Mouse (Mus musculus): Measurements from ENCODE around the gene Prcd. TPM values are rescaled to one million over a fixed set of nuclear protein-coding genes. Genes with fewer than 3 reads are reported as not detected.

The Prcd gene
- polyA plus RNA-seq, 1 experiment from 2014 or later: 0.63 TPM

DNA sequence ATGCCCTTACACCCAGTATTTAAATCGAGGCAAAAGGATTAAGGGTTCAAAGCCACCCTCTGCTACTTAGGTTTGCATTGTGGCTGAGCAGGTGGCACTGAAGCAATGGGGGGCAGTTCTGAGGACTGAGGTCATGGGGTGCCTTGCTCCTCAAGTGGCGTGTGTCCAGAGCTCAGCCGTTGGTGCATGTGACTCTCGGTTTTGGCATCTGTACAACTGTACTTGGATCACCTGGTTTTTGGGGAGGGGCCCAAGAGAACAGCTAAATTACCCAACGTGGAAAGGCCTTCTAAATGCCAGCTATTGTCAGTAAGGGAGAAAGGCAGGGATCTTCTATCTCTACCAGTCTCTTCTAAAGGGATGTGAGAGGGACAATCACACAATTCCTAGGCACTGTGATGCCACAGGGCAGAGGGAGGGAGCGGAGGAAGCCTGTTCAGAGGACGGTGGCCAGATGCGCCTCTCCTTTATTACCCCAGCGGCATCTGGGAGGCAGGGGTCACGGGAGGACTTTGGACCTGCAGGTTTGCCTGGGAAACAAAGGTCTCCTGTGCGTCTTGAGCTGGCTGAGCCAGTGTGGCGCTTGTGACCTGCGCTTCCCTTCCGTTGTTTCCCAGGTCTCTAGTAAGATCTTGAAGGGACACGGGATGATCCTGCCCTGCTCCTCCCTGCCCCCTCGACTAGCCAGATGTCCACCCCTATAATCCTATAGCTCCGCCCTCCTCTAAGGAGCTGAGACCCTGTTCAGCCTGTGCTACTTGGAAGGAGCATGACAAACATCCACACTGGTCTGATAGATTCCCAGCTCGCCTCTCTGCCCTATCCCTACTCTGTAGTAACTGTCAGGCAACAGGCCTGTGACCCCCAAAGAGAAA, 37.6 kb downstream of the Prcd start:
- Histone ChIP-seq H3K4me2 (replicated peaks) (no peak overlapping the region), H3K27me3 (peaks cover 32% of the 10 kb centered on the region), H3K36me3 (no peaks in the 10 kb centered on the region), H3K4me1 (peaks cover 13% of the 10 kb centered on the region), H3K4me3 (no peak overlapping the region), H3K9me3 (no peaks in the 10 kb centered on the region), H3K9ac (replicated peaks) (no peak overlapping the region; the same call in 1 of the 2 replicates), H3K27ac (replicated peaks) (no peak overlapping the region)
- no peak for ATAC-seq (ENCODE audit: low FRiP score, low read depth)
- 39% methylated on average over 18 of the region's 18 CpGs for WGBS

DNA sequence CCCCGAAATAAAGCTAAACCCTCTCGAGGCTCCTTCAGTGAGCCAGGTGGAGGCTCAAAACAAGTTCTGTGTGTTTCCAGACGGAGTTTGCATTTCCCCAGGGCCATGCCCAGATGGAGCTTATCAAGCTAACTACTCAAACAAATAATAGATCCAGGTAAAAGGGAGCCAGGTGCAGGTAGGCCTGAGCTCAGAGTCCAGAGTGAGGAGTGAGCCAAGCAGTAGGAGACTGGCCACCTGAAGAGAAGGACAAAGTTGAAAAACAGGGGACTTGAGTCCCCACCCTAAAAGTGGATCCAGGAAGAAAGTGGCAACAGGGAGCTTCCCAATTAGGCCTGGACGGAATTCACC, 40.5 kb downstream of the Prcd start:
- 41% methylated on average over 4 of the region's 4 CpGs for WGBS
- peak overlapping the region; percentile 63 for H3K4me2 ChIP-seq (replicated peaks)
- H3K4me3 ChIP-seq: peak overlapping the region; percentile 42
- peaks cover 43% of the 10 kb centered on the region for H3K27me3 ChIP-seq
- H3K9ac ChIP-seq (replicated peaks): no peak overlapping the region
- peaks cover 13% of the 10 kb centered on the region for H3K4me1 ChIP-seq
- H3K9me3 ChIP-seq: no peaks in the 10 kb centered on the region
- no peak overlapping the region for H3K27ac ChIP-seq (replicated peaks)
- H3K36me3 ChIP-seq: no peaks in the 10 kb centered on the region
- ATAC-seq (ENCODE audit: low FRiP score, low read depth): no peak

DNA sequence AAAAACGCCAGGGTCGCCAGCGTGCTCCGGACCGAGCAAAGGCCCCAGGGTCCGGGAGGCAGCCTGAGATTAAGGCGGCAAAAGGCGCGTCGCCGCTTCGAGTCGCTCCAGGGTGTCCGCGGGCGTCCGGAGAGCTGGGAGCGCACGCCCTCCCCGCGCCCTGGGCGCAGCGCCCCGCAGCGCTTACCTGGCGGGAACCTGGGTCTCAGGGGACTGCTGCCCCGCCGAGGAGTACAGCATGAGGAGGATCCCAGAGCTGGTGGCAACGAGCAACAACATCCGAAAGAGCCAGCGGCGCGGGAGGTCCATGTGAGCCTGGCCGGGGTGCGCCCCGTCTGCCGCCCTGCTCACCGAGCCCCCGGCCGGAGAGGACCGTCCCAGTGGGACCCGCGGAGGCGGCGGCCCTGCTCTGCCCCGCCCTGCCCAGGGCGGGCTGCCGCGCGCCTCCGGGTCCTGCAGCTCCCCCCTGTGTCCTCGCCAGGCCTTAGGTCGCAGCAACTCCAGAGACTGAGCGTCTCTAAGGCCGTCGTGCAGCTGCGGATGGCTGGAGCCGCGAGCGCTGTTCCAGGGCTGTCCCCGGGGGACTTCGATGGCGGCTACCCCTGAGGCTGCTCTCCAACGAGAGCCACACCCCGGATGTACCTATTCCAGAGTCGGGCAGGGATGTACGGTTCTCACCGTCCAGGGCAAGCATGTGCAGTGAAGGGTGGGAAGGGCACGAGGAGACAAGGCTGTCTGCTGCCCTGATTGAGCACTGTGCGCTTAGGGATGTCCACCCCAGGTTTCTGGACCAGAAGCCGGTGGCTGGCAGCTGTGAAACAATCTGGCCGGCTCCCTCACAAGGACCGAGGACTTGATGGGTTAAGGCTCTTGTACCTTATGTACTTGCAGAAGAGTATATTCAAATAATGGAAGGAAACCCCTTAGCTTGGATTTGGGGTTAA, 41.2 kb downstream of the Prcd start:
- no peaks in the 10 kb centered on the region for H3K36me3 ChIP-seq
- peaks cover 43% of the 10 kb centered on the region for H3K27me3 ChIP-seq
- no peaks in the 10 kb centered on the region for H3K9me3 ChIP-seq
- H3K27ac ChIP-seq (replicated peaks): no peak overlapping the region
- H3K4me1 ChIP-seq: peaks cover 13% of the 10 kb centered on the region
- H3K4me3 ChIP-seq: peak overlapping the region; percentile 42
- 2% methylated on average over 73 of the region's 73 CpGs for WGBS
- H3K4me2 ChIP-seq (replicated peaks): peak overlapping the region; percentile 63
- H3K9ac ChIP-seq (replicated peaks): peak overlapping the region; percentile 49; the same call in 1 of the 2 replicates
- ATAC-seq (ENCODE audit: low FRiP score, low read depth): no peak

DNA sequence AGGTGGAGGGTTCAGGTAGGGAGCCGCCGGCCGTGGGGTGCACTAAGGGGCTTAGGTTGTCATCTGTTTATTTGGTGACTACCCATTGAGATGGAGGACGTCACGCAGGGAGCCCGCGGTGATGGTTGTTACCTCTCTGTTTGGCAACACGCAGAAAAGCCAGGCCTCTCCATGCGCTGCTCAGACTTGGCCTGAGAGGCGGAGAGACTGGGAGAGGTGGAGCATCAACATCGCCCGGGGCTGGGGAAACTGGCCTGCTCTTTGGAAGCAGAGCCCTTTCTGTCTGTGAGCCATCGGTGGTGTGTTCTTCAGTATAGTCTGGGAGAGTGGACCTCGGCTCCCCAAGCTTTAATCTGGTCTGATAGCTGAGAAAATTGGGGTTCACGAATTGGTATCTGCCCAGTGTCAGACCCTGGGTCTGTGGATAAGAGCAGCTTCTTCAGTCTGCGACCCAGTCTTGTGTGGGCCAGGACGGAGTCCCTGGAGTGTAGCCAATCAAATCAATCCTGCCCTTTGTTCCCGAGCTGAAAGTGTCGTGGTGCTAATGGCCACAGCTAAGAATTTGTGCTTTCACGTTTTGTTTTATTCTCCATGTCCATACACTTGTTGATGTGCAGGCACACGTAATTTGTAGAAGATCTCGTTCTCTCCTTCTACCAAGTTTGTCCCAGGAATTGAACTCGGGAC, 42.0 kb downstream of the Prcd start:
- ATAC-seq (ENCODE audit: low FRiP score, low read depth): no peak
- peaks cover 13% of the 10 kb centered on the region for H3K4me1 ChIP-seq
- no peaks in the 10 kb centered on the region for H3K9me3 ChIP-seq
- H3K4me3 ChIP-seq: no peak overlapping the region
- no peak overlapping the region for H3K9ac ChIP-seq (replicated peaks)
- H3K27ac ChIP-seq (replicated peaks): no peak overlapping the region
- peaks cover 43% of the 10 kb centered on the region for H3K27me3 ChIP-seq
- WGBS: 22% methylated on average over 23 of the region's 23 CpGs
- no peak overlapping the region for H3K4me2 ChIP-seq (replicated peaks)
- no peaks in the 10 kb centered on the region for H3K36me3 ChIP-seq

DNA sequence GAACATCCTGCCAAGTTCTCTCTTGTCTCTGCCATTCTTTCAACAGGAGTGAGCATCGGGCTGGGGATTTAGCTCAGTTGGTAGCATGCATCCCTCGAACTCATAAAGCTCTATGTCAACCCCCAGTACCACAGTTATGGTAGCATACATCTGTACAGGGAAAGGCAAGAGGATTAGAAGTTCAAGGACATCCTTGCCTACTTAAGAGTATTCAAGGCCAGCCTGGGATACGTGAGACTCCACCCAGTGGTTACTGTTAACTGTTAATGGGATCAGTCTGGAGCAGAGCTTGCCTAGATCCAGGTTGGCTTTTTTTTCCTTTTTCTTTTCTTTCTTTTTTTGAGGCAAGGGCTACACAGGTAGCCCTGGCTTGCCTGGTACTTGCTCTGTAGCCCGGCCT, 43.1 kb downstream of the Prcd start:
- Histone ChIP-seq H3K36me3 (no peaks in the 10 kb centered on the region), H3K9ac (replicated peaks) (no peak overlapping the region), H3K4me1 (peaks cover 13% of the 10 kb centered on the region), H3K27ac (replicated peaks) (no peak overlapping the region), H3K4me2 (replicated peaks) (no peak overlapping the region), H3K9me3 (no peaks in the 10 kb centered on the region), H3K4me3 (no peak overlapping the region), H3K27me3 (peaks cover 43% of the 10 kb centered on the region)
- no peak for ATAC-seq (ENCODE audit: low FRiP score, low read depth)
- WGBS: 83% methylated on average over 4 of the region's 4 CpGs

DNA sequence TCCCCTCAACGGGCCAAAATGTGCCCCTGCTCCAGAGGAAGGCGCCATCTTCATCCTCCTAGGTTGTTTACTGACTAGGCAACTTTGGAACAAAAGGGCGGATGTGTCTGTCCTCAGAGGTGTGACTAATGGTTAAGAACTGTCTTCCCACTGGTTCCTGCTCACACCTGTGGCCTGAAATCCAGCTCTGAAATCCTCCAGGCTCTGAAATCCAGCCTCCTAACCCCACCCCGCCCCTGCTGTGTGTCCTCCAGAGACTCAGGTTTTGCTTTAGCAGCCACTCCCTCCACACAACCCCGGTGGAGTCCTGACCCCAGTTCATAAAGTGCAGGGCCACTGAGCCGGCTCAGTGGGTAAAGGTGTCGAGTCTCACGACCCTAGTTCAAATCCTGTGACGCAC, 44.2 kb downstream of the Prcd start:
- no peak overlapping the region for H3K4me3 ChIP-seq
- H3K27ac ChIP-seq (replicated peaks): no peak overlapping the region
- 74% methylated on average over 9 of the region's 9 CpGs for WGBS
- H3K4me2 ChIP-seq (replicated peaks): no peak overlapping the region
- H3K9ac ChIP-seq (replicated peaks): no peak overlapping the region
- no peak for ATAC-seq (ENCODE audit: low FRiP score, low read depth)
- H3K4me1 ChIP-seq: peaks cover 13% of the 10 kb centered on the region
- H3K27me3 ChIP-seq: peaks cover 42% of the 10 kb centered on the region
- H3K36me3 ChIP-seq: no peaks in the 10 kb centered on the region
- H3K9me3 ChIP-seq: no peaks in the 10 kb centered on the region

DNA sequence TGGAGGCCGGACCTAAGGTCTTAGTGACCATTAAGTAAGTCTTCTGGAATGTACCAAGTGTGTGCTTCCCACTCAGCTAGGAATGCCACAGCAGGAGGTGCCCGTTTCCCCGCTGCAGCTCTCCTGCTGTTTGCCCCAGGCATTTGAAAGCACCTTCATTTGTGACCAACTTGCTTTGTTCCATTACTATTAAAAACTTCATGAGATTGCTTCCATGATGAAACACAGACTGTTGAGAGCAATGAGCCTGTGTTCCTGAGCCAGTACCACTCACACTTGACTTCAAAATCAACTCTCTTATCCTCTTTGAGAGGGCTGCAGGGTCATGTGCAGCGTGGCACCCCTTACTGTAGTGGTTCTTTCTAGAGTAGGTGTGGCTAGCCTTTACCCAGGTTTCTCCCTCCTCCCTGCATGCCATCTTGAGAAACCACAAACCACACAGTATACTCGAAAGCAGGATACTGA, 48.1 kb downstream of the Prcd start:
- no peaks in the 10 kb centered on the region for H3K9me3 ChIP-seq
- H3K27me3 ChIP-seq: peaks cover 6% of the 10 kb centered on the region
- WGBS: 59% methylated on average over 5 of the region's 5 CpGs
- no peak overlapping the region for H3K4me3 ChIP-seq
- no peak overlapping the region for H3K9ac ChIP-seq (replicated peaks)
- no peak overlapping the region for H3K27ac ChIP-seq (replicated peaks)
- H3K4me2 ChIP-seq (replicated peaks): no peak overlapping the region
- no peak for ATAC-seq (ENCODE audit: low FRiP score, low read depth)
- H3K4me1 ChIP-seq: no peaks in the 10 kb centered on the region
- no peaks in the 10 kb centered on the region for H3K36me3 ChIP-seq

DNA sequence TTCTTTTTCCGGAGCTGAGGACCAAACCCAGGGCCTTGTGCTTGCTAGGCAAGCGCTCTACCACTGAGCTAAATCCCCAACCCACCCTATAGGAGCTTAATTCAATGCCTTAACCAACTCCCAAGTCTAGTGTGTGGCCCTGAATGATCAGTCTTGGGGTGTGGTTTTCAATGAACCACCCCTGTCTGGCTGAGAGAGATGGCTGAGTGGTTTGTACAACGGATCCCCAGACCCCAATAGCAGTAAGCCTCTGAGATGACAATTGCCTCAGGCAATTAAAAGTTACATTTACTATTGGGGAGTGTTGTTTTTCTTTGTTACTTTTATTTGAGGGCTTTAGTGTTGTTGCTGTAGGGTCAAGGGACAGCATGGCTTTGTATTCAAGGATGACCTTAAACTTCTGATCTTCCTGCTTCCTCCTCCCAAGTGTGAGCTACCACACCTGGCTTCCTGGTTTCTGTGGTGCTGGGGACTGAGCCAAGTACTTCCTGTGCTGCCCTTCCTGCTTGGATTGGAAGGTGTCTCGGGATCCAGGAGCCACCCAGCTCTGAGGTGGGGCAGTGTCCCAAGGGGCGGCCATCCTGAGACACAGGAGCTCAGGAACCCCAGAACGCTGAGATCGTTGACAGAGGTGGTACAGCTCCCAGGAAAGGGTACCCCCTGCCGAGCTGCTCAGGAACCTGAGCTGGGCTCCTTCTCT, 51.2 kb downstream of the Prcd start:
- Histone ChIP-seq H3K4me1 (no peaks in the 10 kb centered on the region), H3K4me3 (no peak overlapping the region), H3K9me3 (no peaks in the 10 kb centered on the region), H3K4me2 (replicated peaks) (no peak overlapping the region), H3K9ac (replicated peaks) (no peak overlapping the region), H3K27me3 (no peaks in the 10 kb centered on the region), H3K27ac (replicated peaks) (no peak overlapping the region), H3K36me3 (no peaks in the 10 kb centered on the region)
- ATAC-seq (ENCODE audit: low FRiP score, low read depth): no peak
- WGBS: 92% methylated on average over 8 of the region's 8 CpGs

DNA sequence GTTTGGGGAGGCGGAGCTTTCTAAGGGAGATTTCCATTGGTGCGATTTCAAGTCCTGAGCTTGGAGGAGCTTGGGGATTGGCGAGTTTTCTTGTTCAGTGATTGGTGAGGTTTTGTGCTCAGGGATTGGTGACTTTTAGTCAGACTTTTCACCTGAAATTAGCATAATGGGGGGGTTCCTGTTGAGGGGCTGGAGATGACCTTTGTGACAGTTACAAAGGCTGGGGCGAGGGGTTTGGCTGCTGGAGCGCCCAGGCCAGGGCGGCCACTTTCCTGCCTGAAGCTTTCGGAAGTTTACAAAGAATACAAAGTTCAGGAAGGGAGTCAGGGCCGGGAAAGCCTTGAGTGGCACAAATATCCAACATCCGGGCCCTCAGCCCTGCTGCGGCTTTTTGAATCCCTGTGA, 51.9 kb downstream of the Prcd start:
- Histone ChIP-seq H3K9me3 (no peaks in the 10 kb centered on the region), H3K4me3 (no peak overlapping the region), H3K27ac (replicated peaks) (no peak overlapping the region), H3K36me3 (no peaks in the 10 kb centered on the region), H3K4me2 (replicated peaks) (no peak overlapping the region), H3K27me3 (no peaks in the 10 kb centered on the region), H3K9ac (replicated peaks) (no peak overlapping the region), H3K4me1 (no peaks in the 10 kb centered on the region)
- WGBS: 91% methylated on average over 10 of the region's 10 CpGs
- no peak for ATAC-seq (ENCODE audit: low FRiP score, low read depth)

DNA sequence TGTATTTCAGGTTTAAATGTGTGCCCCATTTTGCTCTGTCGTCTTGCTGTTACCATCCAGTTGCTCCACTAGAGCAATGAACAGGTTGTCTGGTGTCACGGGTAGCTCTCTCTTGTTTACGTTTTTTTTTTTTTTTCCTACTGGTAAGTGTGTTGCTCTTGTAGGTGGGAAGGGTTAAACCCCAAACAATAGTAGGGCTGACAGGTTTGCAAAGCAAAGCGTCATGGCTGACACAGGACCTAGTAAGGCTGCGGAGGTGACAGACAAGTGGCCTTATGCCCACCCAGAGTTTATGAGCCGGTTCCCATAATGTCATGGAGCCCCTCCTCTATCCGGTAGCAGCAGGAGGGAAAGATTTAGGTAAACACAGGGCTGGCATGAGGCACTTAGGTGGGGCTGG, 53.0 kb downstream of the Prcd start:
- Histone ChIP-seq H3K4me1 (no peaks in the 10 kb centered on the region), H3K27me3 (no peaks in the 10 kb centered on the region), H3K4me3 (no peak overlapping the region), H3K27ac (replicated peaks) (no peak overlapping the region), H3K9me3 (no peaks in the 10 kb centered on the region), H3K36me3 (no peaks in the 10 kb centered on the region), H3K4me2 (replicated peaks) (no peak overlapping the region), H3K9ac (replicated peaks) (no peak overlapping the region)
- 67% methylated on average over 7 of the region's 7 CpGs for WGBS
- no peak for ATAC-seq (ENCODE audit: low FRiP score, low read depth)

DNA sequence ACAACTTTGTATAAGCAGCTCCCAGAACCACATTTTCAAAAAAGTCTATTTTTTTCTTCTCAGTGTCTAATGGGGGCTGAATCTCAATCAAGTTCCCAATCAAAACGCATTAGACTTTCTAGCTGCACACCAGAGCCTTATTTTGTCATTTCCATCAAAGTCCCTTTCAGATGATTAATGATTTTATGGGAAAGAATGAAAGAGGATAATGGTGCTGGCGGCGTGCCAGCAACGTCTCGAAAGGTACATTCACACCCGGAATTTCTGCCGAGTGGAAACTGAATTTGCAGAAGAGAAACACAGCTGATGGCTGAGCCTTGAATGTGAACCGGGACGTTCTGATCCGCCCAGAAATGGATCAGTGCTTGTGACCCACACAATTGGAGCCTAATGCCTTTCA, 56.8 kb downstream of the Prcd start:
- Histone ChIP-seq H3K36me3 (no peaks in the 10 kb centered on the region), H3K9ac (replicated peaks) (no peak overlapping the region), H3K4me2 (replicated peaks) (no peak overlapping the region), H3K27ac (replicated peaks) (no peak overlapping the region), H3K4me3 (no peak overlapping the region), H3K27me3 (no peaks in the 10 kb centered on the region), H3K4me1 (no peaks in the 10 kb centered on the region), H3K9me3 (no peaks in the 10 kb centered on the region)
- 71% methylated on average over 10 of the region's 10 CpGs for WGBS
- ATAC-seq (ENCODE audit: low FRiP score, low read depth): no peak

Data from midbrain, embryonic 12.5 days (tissue).